Mouse (Mus musculus): ENCODE measurements around the gene Scamp1.

Scamp1 gene

DNA sequence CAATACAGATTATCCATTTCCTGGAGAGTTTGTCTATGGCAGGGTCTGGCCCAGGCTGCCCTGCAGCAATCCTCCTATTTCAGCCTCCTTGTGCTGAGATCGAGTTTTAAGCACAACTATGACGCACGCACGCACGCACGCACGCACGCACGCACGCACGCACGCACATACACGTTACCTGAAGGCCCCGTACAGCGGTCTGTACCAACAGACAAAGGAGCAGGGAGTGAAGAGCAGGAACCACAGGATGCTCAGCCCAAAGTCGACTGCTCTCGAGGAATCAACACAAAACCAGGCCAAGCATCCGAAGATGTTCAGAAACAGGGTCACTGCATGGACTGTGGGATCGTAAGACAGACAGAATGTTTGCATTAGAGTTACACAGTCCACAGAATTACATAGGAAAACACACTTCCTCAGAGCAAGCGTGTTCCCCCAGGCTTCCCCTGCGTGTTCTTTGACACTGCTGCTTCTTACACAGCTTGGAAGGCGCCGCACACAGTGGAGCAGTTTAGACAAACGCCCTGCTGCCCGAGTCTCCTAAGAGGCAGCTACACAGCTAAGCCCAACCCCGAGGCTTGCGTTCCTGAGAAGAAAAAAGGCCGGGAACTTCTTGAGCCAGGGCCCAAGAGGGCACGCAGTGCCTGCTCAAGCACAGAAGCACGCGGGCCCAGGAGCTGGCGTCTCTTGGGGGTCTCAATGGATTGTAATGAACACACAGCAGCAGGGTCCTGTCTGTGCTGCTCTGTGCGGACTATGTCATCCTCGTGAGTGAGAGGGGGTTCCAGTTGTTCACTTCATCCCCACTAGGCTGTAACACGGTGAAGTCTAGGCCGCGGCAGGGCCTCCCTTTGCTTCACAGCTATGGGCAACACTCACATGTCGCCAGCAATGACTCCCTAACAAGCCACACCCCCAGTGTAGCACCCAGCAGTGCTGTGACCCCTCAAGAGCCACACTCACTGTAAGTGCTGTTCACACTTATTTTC is 60.6 kb downstream of the Scamp1 start:
- DNase-seq (ENCODE audit: low spot score in 2 of 2) = no peak

DNA sequence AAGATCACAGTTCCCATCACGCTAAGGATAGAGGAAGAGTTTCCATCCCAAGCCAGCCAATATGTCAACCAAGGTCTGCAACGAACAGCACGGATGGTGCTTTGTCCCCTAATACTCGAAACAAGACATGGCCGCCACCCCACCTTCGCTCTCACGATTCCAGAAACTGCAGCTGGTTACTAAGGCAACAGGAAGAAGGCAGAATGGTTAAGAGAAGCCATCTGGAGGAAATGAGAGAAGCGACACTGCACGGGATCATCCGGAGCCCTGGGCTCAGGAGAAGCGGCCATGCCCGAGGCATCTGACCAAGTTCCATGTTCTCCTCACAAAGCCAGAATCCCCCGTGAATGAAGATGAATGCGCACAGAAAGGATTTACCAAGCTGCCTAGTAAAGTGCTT is 62.0 kb downstream of the Scamp1 start:
- DNase-seq (ENCODE audit: low spot score in 2 of 2) = no peak

DNA sequence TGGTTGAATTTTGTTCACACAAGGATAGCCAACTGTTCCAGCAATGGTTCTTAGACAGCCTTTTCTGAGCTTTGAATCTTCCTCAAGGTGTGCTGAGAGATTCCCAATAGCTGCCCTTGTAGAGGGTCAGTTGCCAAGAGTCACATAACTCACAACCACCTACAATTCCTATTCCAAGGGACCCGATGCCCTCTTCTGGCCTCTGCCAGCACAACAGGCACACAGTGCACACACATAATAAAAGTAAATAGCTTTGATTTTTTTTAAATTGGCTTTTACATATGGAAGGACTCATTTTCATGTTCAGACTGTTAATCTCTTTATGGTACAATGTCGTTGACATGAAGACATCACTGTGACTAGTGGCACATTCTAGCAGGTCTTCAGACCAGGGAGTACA is 72.9 kb downstream of the Scamp1 start:
- no peak for DNase-seq (ENCODE audit: low spot score in 2 of 2)

DNA sequence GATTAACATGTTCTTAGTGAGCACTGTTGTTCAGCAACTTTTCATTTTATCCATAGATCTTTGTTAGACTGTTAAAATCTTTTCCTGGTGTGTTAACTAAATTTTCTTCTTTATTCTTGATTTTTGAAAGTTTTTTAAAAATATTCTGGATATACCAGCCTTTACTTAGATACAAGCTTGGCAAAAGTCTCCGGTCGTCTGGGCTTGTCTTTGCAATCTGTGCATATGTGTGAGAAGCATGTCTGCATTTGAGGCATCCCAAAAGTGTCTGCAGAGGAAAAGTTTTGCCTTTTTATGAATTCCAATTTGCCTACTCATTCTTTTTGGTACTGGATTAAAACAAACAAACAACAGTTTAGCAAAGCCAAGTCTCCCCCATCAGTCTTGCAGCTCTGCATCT is 73.5 kb downstream of the Scamp1 start:
- DNase-seq (ENCODE audit: low spot score in 2 of 2) = no peak

DNA sequence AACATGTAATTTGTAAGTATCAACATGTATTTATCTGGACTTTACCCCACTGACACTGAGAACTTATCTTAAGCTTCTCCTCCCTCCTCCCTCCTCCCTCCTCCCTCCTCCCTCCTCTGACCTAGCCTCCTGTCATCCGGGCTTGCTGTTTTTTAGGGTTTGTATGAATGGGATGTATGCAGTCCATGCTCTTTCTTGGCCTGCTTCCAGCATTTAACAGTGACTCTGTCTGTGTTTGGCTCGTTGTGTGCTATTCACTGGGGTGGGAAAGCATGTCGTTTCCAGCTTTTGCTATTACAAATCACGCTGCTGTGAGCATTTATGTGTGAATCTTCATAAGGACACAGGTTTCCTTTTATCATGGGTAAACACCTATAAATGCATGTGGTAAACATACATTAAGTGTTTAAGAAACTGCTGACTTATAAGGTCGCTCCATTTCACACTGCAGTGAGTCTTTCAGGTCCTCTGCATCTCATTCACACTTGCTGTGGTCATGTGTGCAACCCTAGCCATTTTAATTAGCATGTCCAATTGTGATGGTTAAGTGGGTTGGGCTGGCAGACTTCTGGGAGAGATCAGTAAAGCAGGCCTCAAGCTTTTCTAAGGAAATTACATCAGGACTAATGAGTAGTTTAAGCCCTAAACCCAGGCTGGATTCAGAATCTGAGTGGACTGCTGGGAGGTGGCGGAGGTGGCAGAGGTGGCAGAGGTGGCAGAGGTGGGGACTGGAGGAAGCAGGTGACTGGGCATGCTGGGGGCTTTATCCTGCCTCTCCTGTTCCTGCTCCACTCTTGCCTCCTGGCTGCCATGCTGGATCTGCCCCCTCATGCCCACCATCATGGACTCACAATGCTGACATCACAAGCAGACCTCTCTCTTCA is 74.2 kb downstream of the Scamp1 start:
- no peak for DNase-seq (ENCODE audit: low spot score in 2 of 2)

DNA sequence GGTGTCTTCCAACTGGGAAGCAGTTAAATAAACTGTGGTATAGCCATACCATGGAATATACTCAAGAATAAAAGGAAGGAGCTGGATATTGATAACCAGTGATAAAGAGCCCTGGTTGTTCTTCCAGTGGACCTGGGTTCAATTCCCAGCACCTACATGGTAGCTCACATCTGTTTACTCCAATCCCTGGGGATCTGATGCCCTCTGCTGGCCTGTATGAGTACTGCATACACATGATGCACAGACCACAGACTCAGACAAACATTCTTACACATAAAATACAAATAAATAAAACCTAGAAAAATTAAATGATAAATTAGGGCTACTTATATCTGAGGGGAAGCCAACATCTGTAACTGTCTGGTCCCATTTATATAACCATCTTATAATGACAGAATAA is 76.8 kb downstream of the Scamp1 start:
- DNase-seq (ENCODE audit: low spot score in 2 of 2) = no peak

DNA sequence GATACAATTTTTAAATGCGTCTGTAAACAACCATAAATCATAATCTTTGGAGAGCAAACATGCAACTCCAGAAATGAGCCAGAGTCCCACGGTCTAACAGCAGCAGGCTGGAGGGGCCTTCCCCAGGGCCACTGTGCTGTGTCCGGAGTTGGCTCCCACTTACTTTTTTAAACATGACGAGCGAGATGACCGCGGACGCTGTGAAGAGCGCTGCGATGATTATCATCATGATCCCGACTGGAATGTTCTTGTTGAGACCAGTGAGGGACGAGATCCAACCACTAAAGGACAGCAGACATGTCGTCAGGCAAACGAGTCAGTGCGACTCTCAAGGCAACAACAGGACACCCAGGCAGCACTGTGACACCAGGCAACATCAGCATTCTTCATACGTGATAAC is 77.7 kb downstream of the Scamp1 start:
- no peak for DNase-seq (ENCODE audit: low spot score in 2 of 2)

DNA sequence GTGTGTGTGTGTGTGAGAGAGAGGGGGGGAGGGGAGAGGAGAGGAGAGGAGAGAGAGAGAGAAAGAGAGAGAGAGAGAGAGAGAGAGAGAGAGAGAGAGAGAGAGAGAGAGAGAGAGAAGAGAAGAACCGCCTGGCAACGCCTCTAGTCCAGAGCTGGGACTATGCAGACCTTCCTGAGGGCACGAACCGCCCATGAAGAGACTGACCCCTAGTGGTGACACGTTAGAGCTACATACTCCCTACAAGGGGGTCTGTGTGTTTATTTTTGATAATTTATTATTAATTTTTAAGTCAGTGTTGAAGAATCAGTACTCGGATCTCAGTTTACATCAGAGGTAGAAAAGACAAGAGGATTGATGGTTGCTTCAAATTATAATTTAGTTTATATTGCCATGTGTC is 80.4 kb downstream of the Scamp1 start:
- DNase-seq (ENCODE audit: low spot score in 2 of 2) = peak in 1 of 2 experiments; percentile 43

DNA sequence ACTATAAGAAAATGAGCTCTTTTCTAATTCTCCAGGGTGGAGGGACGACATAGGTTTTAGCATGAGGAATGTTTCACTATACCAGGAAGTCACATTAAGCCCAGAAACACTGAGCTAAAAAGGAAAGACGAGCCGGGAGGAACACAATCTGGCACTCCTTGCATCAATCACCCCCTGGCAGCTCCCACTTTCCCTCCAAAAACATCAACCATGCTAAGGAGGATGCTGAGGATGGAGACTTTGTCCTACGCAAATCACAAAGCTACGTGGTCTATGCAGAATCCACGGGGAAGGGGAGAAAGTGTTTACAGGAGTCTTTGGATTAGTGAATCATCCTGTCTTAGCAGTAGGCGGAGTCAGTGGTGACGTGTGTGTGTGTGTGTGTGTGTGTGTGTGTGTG is 85.8 kb downstream of the Scamp1 start:
- DNase-seq (ENCODE audit: low spot score in 2 of 2) = no peak

DNA sequence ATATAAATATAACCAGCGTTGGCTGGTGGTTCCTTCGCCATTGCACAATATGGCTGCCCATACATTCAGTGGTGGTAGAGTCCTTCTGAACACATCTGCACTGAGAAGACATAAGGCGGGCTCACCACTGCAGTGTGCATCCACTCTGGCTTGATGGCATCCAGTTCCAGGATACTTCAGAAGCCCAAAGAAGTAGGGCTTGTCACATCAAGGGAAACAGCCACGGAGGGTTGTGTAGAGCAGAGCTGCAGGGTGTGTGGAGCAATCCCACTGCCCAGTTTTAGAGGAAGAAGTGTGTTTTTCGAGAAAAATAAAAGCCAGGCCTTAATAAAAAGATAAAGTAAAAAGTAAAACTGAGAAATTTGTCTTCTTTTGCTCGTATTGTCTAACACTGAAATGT is 87.0 kb downstream of the Scamp1 start:
- no peak for DNase-seq (ENCODE audit: low spot score in 2 of 2)

DNA sequence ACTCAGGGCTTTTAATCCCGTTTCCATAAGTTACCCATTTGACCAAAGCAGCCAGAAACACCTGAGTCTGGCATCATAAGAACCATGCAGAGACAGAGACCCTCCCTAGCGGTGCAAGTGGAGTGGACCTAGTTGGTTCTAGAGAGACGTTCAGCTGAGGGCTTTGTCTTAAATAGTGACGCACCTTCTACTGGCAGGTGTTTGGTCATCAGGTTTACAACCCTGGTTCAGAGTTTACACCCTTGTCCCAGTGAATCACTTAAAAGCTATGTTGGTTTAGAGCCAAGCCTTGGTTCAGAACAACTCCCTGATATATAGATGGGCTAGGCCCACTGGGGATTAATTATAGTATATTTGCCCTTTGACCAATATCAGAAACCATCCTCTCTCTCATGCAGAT is 92.4 kb downstream of the Scamp1 start:
- no peak for DNase-seq (ENCODE audit: low spot score in 2 of 2)

DNA sequence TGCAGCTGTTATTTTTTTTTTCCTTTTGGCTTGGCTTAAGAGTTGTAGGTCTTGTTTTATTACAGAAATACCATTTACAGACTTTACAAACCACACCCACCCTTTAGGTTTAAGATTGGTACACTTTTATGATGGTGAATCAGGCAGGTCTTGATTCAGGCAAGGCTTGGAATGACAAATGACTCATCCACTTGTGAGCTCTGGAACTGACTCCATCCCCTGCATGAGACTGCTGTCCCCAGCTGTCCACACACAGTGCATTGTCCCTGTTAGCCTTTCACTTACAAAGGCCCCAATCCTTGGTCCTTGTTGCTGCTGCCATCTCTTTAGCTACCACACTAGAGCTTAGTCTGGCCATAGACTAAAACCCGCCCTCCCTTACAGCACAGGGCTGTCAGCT is 95.3 kb downstream of the Scamp1 start:
- DNase-seq (ENCODE audit: low spot score in 2 of 2) = no peak

DNA sequence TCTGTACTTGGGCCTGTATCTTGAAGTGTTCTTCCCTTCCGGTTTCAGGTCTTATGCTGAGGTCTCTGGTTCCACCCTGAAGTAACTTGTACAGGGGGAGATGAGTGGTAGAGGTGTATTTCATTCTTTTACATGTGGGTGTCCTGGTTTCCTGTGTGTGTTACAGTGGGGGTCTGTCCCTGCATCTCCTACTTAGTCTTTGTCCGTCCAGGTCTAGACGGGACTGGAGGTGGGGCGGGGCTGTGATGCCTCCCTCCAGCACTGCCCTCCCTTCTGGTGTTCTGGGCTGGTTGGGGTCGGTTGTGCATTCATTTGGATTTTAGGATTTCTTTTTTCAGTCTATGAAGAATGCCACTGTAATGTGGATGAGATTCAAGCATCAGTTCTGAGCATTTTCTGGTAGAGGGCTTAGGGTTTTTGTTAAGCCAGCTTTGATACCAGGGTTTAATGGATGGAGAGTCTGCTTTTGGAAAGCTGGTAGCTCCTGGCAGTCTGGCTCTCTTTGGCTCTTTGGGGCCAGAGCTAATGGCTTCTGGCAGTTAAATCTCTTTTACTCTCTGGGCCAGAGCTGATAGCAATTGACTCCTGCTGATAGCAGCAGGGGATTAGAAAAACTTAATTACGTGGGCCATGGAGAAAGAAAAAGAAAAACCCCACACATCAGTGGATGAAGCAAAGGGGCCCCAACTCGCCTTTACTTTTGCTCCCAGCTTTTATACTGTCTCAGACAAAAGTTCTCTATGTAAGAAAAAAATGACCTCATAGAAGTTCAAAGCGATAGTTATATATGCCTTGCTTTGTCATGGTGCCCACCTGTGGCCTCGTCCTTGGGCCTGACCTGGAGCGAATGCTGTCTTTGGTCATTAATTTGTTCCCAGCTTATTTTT is 97.2 kb downstream of the Scamp1 start:
- no peak for DNase-seq (ENCODE audit: low spot score in 2 of 2)

DNA sequence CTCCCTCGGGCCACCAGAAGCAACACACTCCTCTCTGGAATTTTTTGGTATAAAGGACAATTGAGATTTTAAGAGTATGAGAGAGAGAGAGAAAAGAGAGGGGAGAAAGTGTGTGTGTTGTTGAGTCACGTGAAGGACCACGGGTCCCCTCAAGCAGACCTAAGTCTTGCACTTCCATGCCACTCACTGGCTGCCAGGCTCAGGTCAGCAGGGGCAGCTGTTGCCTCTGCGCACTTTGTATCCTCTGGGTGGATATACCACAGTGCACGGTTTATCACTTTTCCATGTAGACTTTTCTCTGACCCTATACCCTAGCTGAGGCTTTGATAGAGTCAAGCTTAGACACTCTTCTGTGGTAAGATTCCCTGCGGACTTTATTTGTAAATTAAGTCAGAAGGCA is 100.0 kb downstream of the Scamp1 start:
- DNase-seq (ENCODE audit: low spot score in 2 of 2) = no peak

DNA sequence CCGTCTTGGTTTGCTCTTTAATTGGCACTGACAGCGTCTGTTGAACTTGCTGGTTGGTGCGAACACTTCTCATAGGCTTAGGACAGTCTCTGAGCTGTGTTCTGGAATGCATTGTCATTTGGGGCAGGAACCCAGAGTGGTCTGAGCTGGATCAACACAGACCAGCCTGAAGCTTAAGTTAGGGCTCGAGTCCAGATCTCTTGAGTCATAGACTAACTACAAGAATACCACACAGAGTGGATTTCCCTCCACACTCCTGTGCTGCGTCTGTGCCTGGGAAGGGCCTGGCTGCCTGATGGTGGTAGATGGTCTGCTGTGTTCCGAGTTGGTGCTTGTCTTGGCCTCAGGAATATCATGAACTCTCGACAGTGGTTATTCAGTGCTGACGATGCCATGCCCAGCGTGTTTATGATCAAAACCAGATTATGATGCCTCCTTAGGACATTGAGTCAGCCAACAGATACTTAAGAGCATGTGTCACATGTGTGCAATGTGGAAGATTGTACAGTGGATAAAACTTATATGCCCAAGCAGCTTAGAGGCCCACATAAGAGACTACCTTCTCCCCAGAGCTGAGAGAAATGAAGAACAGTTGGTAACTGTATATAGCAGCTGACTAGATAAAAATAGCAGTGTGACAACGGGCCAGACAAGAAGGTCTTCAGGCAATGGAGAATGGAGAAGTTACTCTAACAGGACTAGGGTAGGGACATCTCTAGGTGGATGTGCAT is 100.8 kb downstream of the Scamp1 start:
- no peak for DNase-seq (ENCODE audit: low spot score in 2 of 2)

DNA sequence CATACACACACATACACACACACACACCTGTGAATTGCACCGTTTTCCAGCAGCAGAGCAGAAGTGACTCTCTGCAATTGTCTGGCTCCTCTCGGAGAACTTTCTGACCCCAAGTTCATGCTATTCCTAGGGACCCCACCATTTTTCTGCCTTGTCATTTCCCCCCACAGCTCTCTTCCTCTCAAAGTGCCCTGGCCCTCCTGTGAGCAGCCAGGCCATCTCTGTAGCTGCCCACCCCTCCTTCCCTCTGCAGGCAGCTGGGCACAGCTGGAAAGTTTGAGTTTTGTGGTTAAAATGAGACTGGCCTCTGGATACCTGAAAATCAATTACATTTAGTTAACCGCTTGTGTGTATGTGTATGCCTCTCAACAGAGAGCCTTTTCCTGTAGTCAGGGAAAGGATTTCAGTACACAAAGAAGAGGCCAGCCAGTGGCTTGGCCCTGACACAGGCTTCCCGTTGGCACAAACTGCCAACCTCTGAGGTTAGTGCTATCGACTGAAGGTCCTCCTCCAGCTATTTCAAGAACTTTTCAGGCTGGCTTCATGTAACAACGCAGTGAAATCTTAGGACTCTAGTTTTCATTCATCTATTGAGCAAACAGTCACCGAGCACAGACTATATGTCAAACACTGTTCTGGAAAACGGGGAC is 102.2 kb downstream of the Scamp1 start:
- DNase-seq (ENCODE audit: low spot score in 2 of 2) = no peak

DNA sequence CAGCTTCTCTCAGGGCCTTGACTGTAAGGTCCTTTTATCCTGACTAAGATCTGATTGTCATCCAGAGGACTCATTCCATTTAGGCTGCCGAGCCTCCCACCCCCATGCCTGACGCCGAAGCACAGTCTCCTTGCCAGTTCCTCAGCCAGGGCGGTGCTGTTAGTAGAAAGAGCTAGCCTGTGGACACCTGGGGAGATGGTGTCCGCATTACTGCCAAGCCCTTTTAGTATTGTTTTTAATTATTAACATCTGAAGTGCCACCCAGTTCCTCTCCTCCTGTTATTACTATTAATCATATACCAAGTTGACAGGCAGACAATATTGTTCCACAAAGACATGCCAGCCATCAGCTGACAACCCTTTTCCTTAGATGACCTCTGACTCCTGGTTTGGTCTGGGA is 103.6 kb downstream of the Scamp1 start:
- DNase-seq (ENCODE audit: low spot score in 2 of 2) = no peak

DNA sequence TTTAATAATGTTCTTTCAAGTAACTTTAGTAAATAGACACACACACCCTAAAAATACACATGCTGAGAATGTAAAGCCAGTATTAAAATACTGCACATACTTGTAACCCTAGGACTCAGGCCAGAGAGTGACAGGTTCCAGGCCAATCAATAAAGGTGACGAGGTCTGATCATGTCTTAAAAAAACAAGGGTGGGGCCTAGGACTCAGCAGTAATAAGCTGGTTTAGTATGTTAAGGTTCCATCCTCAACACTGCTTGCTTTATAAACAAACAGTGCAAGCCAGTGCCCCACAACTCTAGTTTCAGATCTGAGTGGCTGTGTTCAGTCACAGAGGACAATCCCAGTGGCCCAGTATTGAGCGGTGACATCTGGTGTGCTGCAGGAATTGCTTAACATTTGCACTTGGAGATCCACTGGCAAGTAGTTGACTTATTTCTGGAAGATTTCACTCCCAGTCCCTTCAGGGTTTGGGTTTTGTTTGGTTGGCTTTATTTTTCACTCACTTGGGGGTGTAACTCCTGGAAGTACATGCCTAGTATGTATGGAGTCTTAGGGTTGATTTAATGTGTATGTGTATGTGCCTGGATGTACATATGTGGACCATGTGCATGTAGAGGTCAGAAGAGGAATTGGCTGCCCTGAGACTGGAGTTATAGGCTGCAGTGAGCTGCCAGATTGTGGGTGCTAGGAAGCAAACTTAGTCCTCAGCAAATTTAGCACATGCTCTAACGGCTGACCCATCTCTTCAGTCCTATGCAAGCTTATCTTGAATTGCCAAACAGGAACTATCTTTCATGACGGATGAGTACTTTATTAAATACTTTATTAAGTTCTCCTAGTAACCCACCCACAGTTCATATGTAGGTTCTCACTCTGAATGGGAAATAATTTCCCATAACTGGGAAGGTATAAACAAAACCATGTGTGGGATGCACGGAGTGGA is 104.9 kb downstream of the Scamp1 start:
- peak in 1 of 2 experiments; percentile 25 for DNase-seq (ENCODE audit: low spot score in 2 of 2)

DNA sequence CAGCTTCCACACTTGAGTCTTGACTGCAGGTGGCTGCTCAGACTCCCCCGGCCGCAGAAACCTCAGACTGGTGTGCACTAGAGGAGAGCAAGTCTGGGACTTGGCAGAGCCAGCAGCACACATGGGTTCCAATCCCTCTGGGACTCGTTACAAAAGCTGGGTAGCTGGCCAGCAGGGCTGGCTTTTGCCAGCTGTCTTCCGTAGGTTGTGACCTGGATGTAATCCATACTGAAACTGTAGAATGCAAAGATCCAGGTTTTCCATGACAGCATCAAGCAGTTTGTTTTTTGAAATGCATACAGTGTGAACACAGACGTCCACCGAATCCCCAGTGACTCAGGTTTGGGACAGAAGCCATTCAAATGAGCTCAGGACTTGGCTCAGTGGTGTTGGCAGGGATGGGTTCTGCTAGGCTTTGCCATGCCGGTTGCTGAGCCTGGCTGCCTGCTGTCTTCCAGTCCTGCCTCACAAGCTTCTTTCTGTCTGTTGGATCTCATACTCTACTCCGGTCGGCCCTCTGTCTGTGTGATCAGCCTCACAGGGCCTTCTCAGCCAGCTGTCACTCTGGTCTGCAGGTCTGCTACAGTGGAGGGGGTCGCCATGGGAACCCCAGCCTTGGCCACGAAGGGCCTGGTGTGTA is 107.1 kb downstream of the Scamp1 start:
- peak; percentile 20 to 54 for DNase-seq (ENCODE audit: low spot score in 2 of 2)
